Mouse (Mus musculus) kidney, postnatal 14 days (tissue): Measurements from ENCODE around the gene Secisbp2.
A peak's percentile ranks its signal among the peaks of the same experiment; 100 is the strongest.
"Not testable (repeated sequence)": the region's sequence is repeated elsewhere in the genome, so short reads cannot be mapped to it uniquely, and the experiment has no call there.

ENCODE experiments used
- DNase-seq: peaks from one replicate; pipeline ENCODE4 v3.0.0; 2022; ENCODE audit warnings: mixed read lengths

Secisbp2 gene

GRCm38 (mm10) chr13:51644829-51645789, 6.4 kb upstream of the Secisbp2 start, which contains the start of gene Cks2:
Gene Cks2 (plus strand): TSS chr13:51645232.
- DNase-seq: peak; percentile 99

- DNase-seq: no peak
Measured at GRCm38 (mm10) chr13:51645872-51646271, 5.6 kb upstream of the Secisbp2 start.

GRCm38 (mm10) chr13:51646362-51647027, 5.0 kb upstream of the Secisbp2 start:
- DNase-seq: no peak

DNA sequence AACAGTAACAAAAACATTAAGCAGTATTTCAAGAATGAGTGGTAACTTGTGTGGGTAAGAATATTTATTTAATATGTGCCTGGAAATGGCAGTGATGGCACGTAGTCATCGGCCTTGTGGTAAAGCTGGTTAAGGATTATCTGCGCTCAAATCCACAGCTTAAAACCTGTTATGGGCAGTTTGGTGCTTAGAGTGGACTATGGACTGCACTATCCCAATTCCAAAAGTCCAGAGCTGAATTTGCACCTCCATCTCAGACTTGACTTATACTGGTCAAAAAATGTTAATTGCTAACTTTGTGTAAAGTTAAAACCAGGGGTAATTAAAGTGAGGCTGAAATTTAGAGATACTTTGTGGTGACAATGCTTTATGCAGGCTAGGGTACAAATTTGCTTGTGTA, 3.7 kb upstream of the Secisbp2 start:
- DNase-seq: peak; percentile 61

GRCm38 (mm10) chr13:51648237-51648636, 3.3 kb upstream of the Secisbp2 start:
- no peak for DNase-seq

DNA sequence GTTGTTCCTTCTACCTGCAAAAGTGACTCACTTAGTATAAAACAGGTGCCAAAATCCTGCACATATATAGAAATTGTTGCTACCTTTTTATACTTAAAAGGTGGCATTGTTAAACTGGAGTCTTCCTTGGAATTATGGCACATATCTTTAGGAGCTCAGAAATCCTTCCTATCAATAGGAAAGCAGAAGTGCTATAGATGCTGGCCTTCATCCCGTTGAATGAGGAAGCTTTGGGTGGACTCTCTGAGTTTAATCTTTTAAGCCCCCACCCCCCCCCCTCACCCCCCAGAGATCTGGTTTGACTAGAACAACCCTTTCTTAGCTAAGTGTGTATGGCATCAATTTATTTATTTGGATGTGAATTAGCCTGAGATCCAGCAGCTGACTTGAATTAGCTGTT, 1.8 kb upstream of the Secisbp2 start:
- no peak for DNase-seq

- DNase-seq: no peak
Measured at GRCm38 (mm10) chr13:51653159-51653558, 1.7 kb downstream of the Secisbp2 start.

DNA sequence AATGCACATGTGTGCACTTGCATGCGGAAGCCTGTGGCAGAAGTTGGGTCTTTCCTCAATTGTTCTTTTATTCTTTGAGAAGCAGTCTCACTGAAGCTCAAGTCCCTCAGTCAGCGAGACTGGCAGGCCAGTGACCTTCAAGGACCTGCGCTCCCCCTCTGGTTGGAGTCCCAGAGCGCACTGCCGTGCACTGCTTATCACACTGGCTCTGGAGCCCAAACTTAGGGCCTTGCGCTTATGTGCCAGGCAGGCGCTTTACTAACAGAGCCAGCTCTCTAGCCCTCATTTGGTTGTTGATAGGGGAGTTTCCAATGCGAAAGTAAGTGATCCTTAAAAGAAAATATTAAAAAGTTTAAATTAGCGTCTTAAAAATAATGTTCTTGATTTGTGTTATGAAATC, 2.5 kb downstream of the Secisbp2 start:
- DNase-seq: no peak

DNA sequence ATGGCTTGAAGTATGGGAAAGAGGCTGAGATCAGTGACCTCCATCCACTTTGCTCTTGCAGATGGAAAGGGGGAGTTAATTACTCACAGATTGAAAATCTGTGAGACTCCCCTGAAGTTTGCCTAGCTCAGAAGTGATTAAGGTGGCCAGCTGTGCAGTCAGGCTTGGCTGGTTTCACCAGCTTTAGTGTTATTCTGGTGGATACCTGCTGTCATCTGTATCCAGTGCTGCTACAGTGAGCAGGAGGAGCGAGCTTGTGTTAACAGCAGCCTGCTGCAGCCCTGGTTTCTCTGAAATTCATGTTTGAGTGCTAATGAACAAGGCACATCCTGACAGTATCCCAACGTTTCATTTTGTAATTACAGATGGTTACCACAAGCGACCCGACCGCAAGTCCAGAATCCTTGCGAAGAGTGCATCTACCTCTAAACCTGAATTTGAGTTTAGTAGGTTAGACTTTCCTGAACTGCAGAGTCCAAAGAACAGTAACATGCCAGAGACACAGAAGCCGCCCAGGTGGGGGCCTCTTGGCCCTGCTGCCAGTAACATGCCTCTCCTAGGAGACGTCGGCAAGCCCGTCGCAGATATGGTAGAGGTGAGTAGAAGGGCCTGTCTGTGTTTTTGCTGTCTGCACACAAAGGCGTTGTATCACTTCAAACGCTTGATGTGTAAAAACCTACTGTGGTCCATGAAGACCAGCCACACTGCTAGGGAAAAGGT, 5.2 kb downstream of the Secisbp2 start:
- DNase-seq: peak; percentile 54

DNA sequence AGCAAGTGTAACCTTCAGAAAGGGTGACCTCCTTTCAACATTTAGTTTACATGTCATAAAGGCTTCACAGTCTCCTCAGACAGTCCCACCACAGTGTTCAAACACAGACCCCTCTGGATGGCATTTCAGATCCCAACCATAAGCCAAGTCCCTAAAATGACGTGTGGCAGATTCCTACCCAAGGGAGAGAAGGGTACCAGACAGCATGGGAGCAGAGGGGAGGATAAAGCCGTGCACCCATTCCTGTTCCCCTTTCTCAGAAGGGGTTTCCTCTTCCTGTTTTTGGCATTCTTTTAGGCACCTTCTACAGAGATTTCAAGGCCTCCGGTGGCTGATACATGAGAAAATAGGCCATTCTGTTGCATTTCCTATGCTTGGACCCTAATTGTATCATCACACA, 6.6 kb downstream of the Secisbp2 start:
- no peak for DNase-seq

GRCm38 (mm10) chr13:51659573-51659972, 8.1 kb downstream of the Secisbp2 start:
- no peak for DNase-seq

GRCm38 (mm10) chr13:51663561-51663960, 12.1 kb downstream of the Secisbp2 start:
- DNase-seq: no peak

- DNase-seq: not testable (repeated sequence)
Measured at GRCm38 (mm10) chr13:51668195-51668594, 16.7 kb downstream of the Secisbp2 start.

GRCm38 (mm10) chr13:51676641-51677040, 25.1 kb downstream of the Secisbp2 start:
- no peak for DNase-seq

DNA sequence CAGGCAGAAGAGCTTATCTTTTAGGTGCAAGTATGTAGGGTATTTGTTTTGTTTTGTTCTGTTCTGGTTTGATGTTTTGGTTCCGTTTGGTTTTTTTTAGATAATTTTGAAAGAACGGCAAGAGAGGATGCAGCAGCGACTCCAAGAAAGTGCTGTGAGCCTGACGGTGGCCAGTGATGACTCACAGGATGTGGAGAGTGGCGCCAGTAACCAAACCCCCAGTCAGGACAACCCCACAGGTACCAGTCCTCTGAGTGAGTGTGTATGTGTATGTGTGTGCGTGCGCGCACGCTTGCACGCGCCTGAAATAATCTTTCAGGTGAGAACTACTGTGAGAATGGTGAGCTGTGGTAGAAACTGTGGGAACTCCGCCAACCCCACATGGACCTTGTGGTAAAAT, 25.5 kb downstream of the Secisbp2 start:
- DNase-seq: no peak

DNA sequence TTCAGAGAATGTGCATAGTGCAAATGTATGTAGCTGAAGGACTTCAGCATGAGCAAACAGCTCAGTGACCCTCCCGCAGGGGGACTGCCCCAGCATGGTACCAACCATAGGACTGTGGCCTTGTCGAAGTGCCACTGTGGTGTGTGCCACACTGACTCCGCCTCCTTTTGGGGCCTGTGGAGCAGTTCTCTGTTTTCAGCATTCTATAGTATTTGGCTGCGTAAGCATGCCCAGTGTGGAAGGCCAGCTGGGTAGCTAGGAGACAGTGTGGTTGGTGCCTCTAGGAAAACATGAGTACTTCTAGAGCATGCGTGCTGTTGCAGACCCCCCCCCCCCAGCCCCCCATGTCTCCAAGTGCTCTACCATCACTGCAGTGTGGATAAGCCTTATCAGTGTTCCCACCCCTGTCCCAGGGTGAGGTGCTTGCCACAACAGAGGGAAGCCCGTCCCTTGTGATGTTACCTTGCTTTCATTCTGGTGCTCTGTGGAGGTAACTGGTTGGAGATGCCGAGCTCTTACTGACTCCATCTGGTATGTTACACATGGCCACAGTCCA, 26.2 kb downstream of the Secisbp2 start:
- no peak for DNase-seq

DNA sequence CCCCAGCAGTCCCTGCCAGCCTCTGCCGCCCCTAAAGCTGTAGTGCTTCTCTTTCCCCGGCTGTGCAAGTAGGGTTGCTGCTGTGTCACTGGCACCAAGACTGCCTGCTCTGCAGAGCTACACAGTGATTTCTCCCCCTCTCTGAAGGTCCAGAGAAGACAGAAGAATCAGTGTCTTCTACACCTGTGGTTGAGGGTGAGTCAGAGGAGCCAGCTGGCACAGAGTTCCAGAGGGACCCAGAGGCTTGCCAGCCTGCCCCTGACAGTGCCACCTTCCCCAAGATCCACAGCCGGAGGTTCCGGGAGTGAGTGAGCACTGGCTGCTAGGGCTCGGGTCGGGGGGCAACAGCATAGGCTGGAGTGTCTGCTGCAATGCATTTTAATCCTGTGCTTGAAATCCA, 27.2 kb downstream of the Secisbp2 start:
- DNase-seq: no peak

GRCm38 (mm10) chr13:51679332-51679731, 27.8 kb downstream of the Secisbp2 start:
- DNase-seq: no peak

DNA sequence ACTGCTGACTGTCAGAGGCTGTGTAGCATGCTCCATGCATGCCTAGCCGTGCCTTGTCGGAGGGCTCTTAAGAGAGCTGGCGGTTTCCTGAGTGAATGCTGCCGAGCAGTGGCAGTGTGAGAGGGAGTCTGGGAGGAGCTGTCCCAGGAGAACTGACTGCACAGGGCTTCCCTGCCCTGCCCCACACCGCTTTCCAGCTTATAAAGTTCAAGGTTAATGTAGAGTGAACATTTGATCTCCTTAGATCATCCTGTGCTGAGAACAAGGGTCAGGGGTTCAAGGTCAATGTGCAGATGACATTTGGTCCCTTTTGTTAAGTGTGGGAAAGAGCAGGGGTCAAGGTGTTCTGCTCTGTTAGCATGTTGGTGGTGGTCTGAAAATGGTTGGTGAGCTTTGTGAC, 29.6 kb downstream of the Secisbp2 start:
- DNase-seq: no peak

DNA sequence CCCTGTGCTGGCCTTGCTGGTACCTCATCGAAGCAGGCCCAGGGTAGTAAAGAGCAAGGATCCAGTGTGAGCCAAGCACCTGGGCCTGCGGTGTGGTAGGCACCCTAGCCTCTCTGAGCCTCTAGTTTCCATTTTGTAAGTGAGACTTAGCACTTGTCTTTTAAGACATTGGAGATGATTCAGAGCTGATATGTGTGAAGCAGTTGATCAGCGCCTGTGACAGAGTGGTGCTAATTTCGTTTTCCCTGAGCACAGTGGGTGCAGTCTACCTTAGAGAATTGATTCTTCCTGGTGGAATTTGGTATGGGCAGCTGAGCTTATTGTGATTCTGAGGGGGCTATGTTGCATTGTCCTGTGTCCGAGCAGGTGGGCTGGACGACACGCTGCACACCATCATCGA, 30.1 kb downstream of the Secisbp2 start:
- no peak for DNase-seq

- DNase-seq: peak; percentile 60
Measured at GRCm38 (mm10) chr13:51685290-51685966, 33.9 kb downstream of the Secisbp2 start.

- DNase-seq: no peak
Measured at GRCm38 (mm10) chr13:51686966-51687365, 35.5 kb downstream of the Secisbp2 start.
